Mouse (Mus musculus): ENCODE results near the gene Sorbs1. TPM values are rescaled to one million over a fixed set of nuclear protein-coding genes. Genes with fewer than 3 reads are reported as not detected.

The Sorbs1 gene
- polyA plus RNA-seq, 1 experiment from 2014 or later = 88.3 TPM

- no peak for ATAC-seq (replicated peaks; ENCODE audit: low FRiP score, low TSS enrichment, low read depth)
- WGBS = 50% methylated on average over 11 of the region's 11 CpGs
Observed at GRCm38 (mm10) chr19:40400426-40401030, 113.1 kb downstream of the Sorbs1 start.

GRCm38 (mm10) chr19:40395757-40396661, 117.6 kb downstream of the Sorbs1 start:
- H3K9me3 ChIP-seq (ENCODE audit: control insufficient read depth, low read length) = no peaks in the 10 kb centered on the region
- 0 out of 2 replicates have a peak, but pooled peaks cover 8% of the 10 kb centered on the region for H3K36me3 ChIP-seq (ENCODE audit: control insufficient read depth, insufficient read depth, low read length)
- ATAC-seq (replicated peaks; ENCODE audit: low FRiP score, low TSS enrichment, low read depth) (no peak), DNase-seq (ENCODE audit: low spot score) (no peak)
- H3K9ac ChIP-seq (ENCODE audit: low read length) = no peak overlapping the region
- no peak overlapping the region for H3K4me3 ChIP-seq (ENCODE audit: low read depth, low read length)
- peaks cover 15% of the 10 kb centered on the region; the same call in 1 of the 2 replicates for H3K4me1 ChIP-seq (replicated peaks; ENCODE audit: control insufficient read depth, insufficient read depth, low read length)
- no peaks in the 10 kb centered on the region for H3K27me3 ChIP-seq (replicated peaks; ENCODE audit: control insufficient read depth, insufficient read depth, low read length)
- H3K27ac ChIP-seq (ENCODE audit: low read depth) = peak overlapping the region; percentile 66
- 83% methylated on average over 14 of the region's 14 CpGs for WGBS
- no peak overlapping the region for H3K4me2 ChIP-seq (ENCODE audit: low read length)

More at GRCm38 (mm10) chr19:40400426-40401030, 113.1 kb downstream of the Sorbs1 start:
- H3K4me3 ChIP-seq (ENCODE audit: low read depth, low read length) = no peak overlapping the region
- H3K9me3 ChIP-seq (ENCODE audit: control insufficient read depth, low read length) = no peaks in the 10 kb centered on the region
- 0 out of 2 replicates have a peak, but pooled peaks cover 8% of the 10 kb centered on the region for H3K36me3 ChIP-seq (ENCODE audit: control insufficient read depth, insufficient read depth, low read length)
- H3K27ac ChIP-seq (ENCODE audit: low read depth) = no peak overlapping the region
- no peak overlapping the region for H3K4me2 ChIP-seq (ENCODE audit: low read length)
- H3K4me1 ChIP-seq (replicated peaks; ENCODE audit: control insufficient read depth, insufficient read depth, low read length) = peaks cover 25% of the 10 kb centered on the region
- no peak for DNase-seq (ENCODE audit: low spot score)
- H3K27me3 ChIP-seq (replicated peaks; ENCODE audit: control insufficient read depth, insufficient read depth, low read length) = no peaks in the 10 kb centered on the region
- H3K9ac ChIP-seq (ENCODE audit: low read length) = no peak overlapping the region

GRCm38 (mm10) chr19:40395321-40395695, 118.3 kb downstream of the Sorbs1 start:
- WGBS = 86% methylated on average over 12 of the region's 12 CpGs

GRCm38 (mm10) chr19:40394555-40395320, 118.8 kb downstream of the Sorbs1 start:
- Histone ChIP-seq H3K4me3 (ENCODE audit: low read depth, low read length) (no peak overlapping the region), H3K9me3 (ENCODE audit: control insufficient read depth, low read length) (no peaks in the 10 kb centered on the region), H3K36me3 (ENCODE audit: control insufficient read depth, insufficient read depth, low read length) (0 out of 2 replicates have a peak, but pooled peaks cover 8% of the 10 kb centered on the region), H3K9ac (ENCODE audit: low read length) (no peak overlapping the region), H3K4me2 (ENCODE audit: low read length) (no peak overlapping the region), H3K27me3 (replicated peaks; ENCODE audit: control insufficient read depth, insufficient read depth, low read length) (no peaks in the 10 kb centered on the region), H3K27ac (ENCODE audit: low read depth) (peak overlapping the region; percentile 66), H3K4me1 (replicated peaks; ENCODE audit: control insufficient read depth, insufficient read depth, low read length) (peaks cover 8% of the 10 kb centered on the region; the same call in 1 of the 2 replicates)
- DNase-seq (ENCODE audit: low spot score) (no peak), ATAC-seq (replicated peaks; ENCODE audit: low FRiP score, low TSS enrichment, low read depth) (no peak)
- 53% methylated on average over 10 of the region's 10 CpGs for WGBS

More at GRCm38 (mm10) chr19:40395321-40395695, 118.3 kb downstream of the Sorbs1 start:
- ATAC-seq (replicated peaks; ENCODE audit: low FRiP score, low TSS enrichment, low read depth) = no peak
- no peak overlapping the region for H3K9ac ChIP-seq (ENCODE audit: low read length)
- H3K4me1 ChIP-seq (replicated peaks; ENCODE audit: control insufficient read depth, insufficient read depth, low read length) = peaks cover 11% of the 10 kb centered on the region; the same call in 1 of the 2 replicates
- no peaks in the 10 kb centered on the region for H3K27me3 ChIP-seq (replicated peaks; ENCODE audit: control insufficient read depth, insufficient read depth, low read length)
- no peak overlapping the region for H3K4me2 ChIP-seq (ENCODE audit: low read length)
- H3K27ac ChIP-seq (ENCODE audit: low read depth) = peak overlapping the region; percentile 66
- H3K9me3 ChIP-seq (ENCODE audit: control insufficient read depth, low read length) = no peaks in the 10 kb centered on the region
- 0 out of 2 replicates have a peak, but pooled peaks cover 8% of the 10 kb centered on the region for H3K36me3 ChIP-seq (ENCODE audit: control insufficient read depth, insufficient read depth, low read length)
- no peak overlapping the region for H3K4me3 ChIP-seq (ENCODE audit: low read depth, low read length)
- no peak for DNase-seq (ENCODE audit: low spot score)

- Histone ChIP-seq H3K27me3 (replicated peaks; ENCODE audit: control insufficient read depth, insufficient read depth, low read length) (no peaks in the 10 kb centered on the region), H3K27ac (ENCODE audit: low read depth) (no peak overlapping the region), H3K36me3 (ENCODE audit: control insufficient read depth, insufficient read depth, low read length) (0 out of 2 replicates have a peak, but pooled peaks cover 2% of the 10 kb centered on the region), H3K4me3 (ENCODE audit: low read depth, low read length) (no peak overlapping the region), H3K4me1 (replicated peaks; ENCODE audit: control insufficient read depth, insufficient read depth, low read length) (peaks cover 8% of the 10 kb centered on the region; the same call in 1 of the 2 replicates), H3K9ac (ENCODE audit: low read length) (no peak overlapping the region), H3K9me3 (ENCODE audit: control insufficient read depth, low read length) (no peaks in the 10 kb centered on the region), H3K4me2 (ENCODE audit: low read length) (no peak overlapping the region)
- WGBS = 87% methylated on average over 5 of the region's 5 CpGs
- DNase-seq (ENCODE audit: low spot score) = no peak
- ATAC-seq (replicated peaks; ENCODE audit: low FRiP score, low TSS enrichment, low read depth) = no peak
Observed at GRCm38 (mm10) chr19:40392795-40393392, 120.7 kb downstream of the Sorbs1 start.

- Histone ChIP-seq H3K9me3 (ENCODE audit: control insufficient read depth, low read length) (no peaks in the 10 kb centered on the region), H3K4me1 (replicated peaks; ENCODE audit: control insufficient read depth, insufficient read depth, low read length) (peaks cover 8% of the 10 kb centered on the region; the same call in 1 of the 2 replicates), H3K27ac (ENCODE audit: low read depth) (no peak overlapping the region), H3K4me2 (ENCODE audit: low read length) (no peak overlapping the region), H3K27me3 (replicated peaks; ENCODE audit: control insufficient read depth, insufficient read depth, low read length) (no peaks in the 10 kb centered on the region), H3K4me3 (ENCODE audit: low read depth, low read length) (no peak overlapping the region), H3K36me3 (ENCODE audit: control insufficient read depth, insufficient read depth, low read length) (peaks cover 3% of the 10 kb centered on the region; the same call in 1 of the 2 replicates), H3K9ac (ENCODE audit: low read length) (no peak overlapping the region)
- 19% methylated on average over 6 of the region's 6 CpGs for WGBS
- DNase-seq (ENCODE audit: low spot score) (peak; percentile 94), ATAC-seq (replicated peaks; ENCODE audit: low FRiP score, low TSS enrichment, low read depth) (0 out of 2 replicates have a peak, but pooled peaks have one; percentile 43)
Observed at GRCm38 (mm10) chr19:40391469-40391868, 122.1 kb downstream of the Sorbs1 start.

GRCm38 (mm10) chr19:40386916-40387315, 126.7 kb downstream of the Sorbs1 start:
- no peaks in the 10 kb centered on the region for H3K27me3 ChIP-seq (replicated peaks; ENCODE audit: control insufficient read depth, insufficient read depth, low read length)
- H3K27ac ChIP-seq (ENCODE audit: low read depth) = no peak overlapping the region
- H3K4me3 ChIP-seq (ENCODE audit: low read depth, low read length) = no peak overlapping the region
- WGBS = 62% methylated on average over 3 of the region's 3 CpGs
- peaks cover 5% of the 10 kb centered on the region; the same call in 1 of the 2 replicates for H3K36me3 ChIP-seq (ENCODE audit: control insufficient read depth, insufficient read depth, low read length)
- ATAC-seq (replicated peaks; ENCODE audit: low FRiP score, low TSS enrichment, low read depth) (no peak), DNase-seq (ENCODE audit: low spot score) (no peak)
- no peak overlapping the region for H3K9ac ChIP-seq (ENCODE audit: low read length)
- no peak overlapping the region for H3K4me2 ChIP-seq (ENCODE audit: low read length)
- H3K4me1 ChIP-seq (replicated peaks; ENCODE audit: control insufficient read depth, insufficient read depth, low read length) = no peaks in the 10 kb centered on the region
- H3K9me3 ChIP-seq (ENCODE audit: control insufficient read depth, low read length) = no peaks in the 10 kb centered on the region

- WGBS = 67% methylated on average over 3 of the region's 3 CpGs
- DNase-seq (ENCODE audit: low spot score) = no peak
- Histone ChIP-seq H3K27me3 (replicated peaks; ENCODE audit: control insufficient read depth, insufficient read depth, low read length) (no peaks in the 10 kb centered on the region), H3K9me3 (ENCODE audit: control insufficient read depth, low read length) (no peaks in the 10 kb centered on the region), H3K9ac (ENCODE audit: low read length) (no peak overlapping the region), H3K27ac (ENCODE audit: low read depth) (no peak overlapping the region), H3K36me3 (ENCODE audit: control insufficient read depth, insufficient read depth, low read length) (peaks cover 5% of the 10 kb centered on the region; the same call in 1 of the 2 replicates), H3K4me2 (ENCODE audit: low read length) (no peak overlapping the region), H3K4me3 (ENCODE audit: low read depth, low read length) (no peak overlapping the region), H3K4me1 (replicated peaks; ENCODE audit: control insufficient read depth, insufficient read depth, low read length) (peaks cover 4% of the 10 kb centered on the region; the same call in 1 of the 2 replicates)
- no peak for ATAC-seq (replicated peaks; ENCODE audit: low FRiP score, low TSS enrichment, low read depth)
Observed at GRCm38 (mm10) chr19:40385334-40385733, 128.2 kb downstream of the Sorbs1 start.
